Mouse (Mus musculus) lung, postnatal 0 days (tissue): ENCODE measurements around the gene P2rx4. TPM values are rescaled to one million over a fixed set of nuclear protein-coding genes. Genes with fewer than 3 reads are reported as not detected.
A peak's percentile ranks its signal among the peaks of the same experiment; 100 is the strongest.

Experiments
- ATAC-seq: fragments of 200-750 bp; cut with Nextera tagmentation; 2 replicates; pipeline ENCODE4 v1.8.0; 2017; ENCODE audit warnings: moderate library complexity
- DNase-seq: peaks from one replicate; pipeline ENCODE4 v3.0.0-alpha.2; 2016; ENCODE audit warnings: low spot score
- H3K27ac ChIP-seq: fragments of 300-500 bp; sonication (generic); 2 replicates; pipeline ENCODE4 v1.5.1; 2014; ENCODE audit warnings: antibody characterized with exemption, mild to moderate bottlenecking, low read length, mixed read lengths
- H3K27me3 ChIP-seq: fragments of 300-500 bp; sonication (generic); replicated peaks from 2 replicates; pipeline ENCODE4 v1.6.1; 2014; ENCODE audit warnings: low read length, mixed read lengths; ENCODE audit not compliant: insufficient read depth
- H3K36me3 ChIP-seq: fragments of 300-500 bp; sonication (generic); 2 replicates; pipeline ENCODE4 v1.6.1; 2014; ENCODE audit warnings: low read length, mixed read lengths; ENCODE audit not compliant: insufficient read depth
- H3K4me1 ChIP-seq: fragments of 300-500 bp; sonication (generic); 2 replicates; pipeline ENCODE4 v1.6.1; 2014; ENCODE audit warnings: antibody characterized with exemption, low read depth, low read length, mixed read lengths; ENCODE audit not compliant: insufficient read depth
- H3K4me2 ChIP-seq: fragments of 300-500 bp; sonication (generic); replicated peaks from 2 replicates; pipeline ENCODE4 v1.6.1; 2014; ENCODE audit warnings: low read depth, mild to moderate bottlenecking, low read length, moderate library complexity, mixed read lengths
- H3K4me3 ChIP-seq: fragments of 300-500 bp; sonication (generic); 2 replicates; pipeline ENCODE4 v1.5.1; 2014; ENCODE audit warnings: low read depth, low read length
- H3K9ac ChIP-seq: fragments of 300-500 bp; sonication (generic); replicated peaks from 2 replicates; pipeline ENCODE4 v1.6.1; 2014; ENCODE audit warnings: low read depth, mild to moderate bottlenecking
- H3K9me3 ChIP-seq: fragments of 300-500 bp; sonication (generic); 2 replicates; pipeline ENCODE4 v1.6.1; 2016; ENCODE audit warnings: low read length, mixed read lengths
- CTCF ChIP-seq: IDR thresholded peaks from 2 replicates; pipeline ENCODE4 v1.5.1; 2016; ENCODE audit warnings: antibody characterized with exemption, mild to moderate bottlenecking
- EP300 ChIP-seq: IDR thresholded peaks from 2 replicates; pipeline ENCODE4 v1.6.1; 2016; ENCODE audit warnings: antibody characterized with exemption, mild to moderate bottlenecking, control low read depth
- WGBS: fragments of 180-500 bp; shearing (Covaris S2); extraction: QIAGEN DNeasy Blood & Tissue Kit; methylation state at CpG from one replicate; pipeline ENCODE4 v1.1.7; 2014; 5-methylcytosine and 5-hydroxymethylcytosine counted together
- polyA plus RNA-seq: library from polyadenylated mRNA; unstranded; fragments of >200 nt; fragmentation: Nextera tagmentation; extraction: Ambion mirVana; gene quantifications from 2 replicates; pipeline ENCODE4 v1.2.1, GENCODE M21; 2015

P2rx4 gene
- polyA plus RNA-seq, 1 experiment from 2014 or later = 57.8 TPM

- Histone ChIP-seq H3K9me3 (no peaks in the 10 kb centered on the region), H3K4me3 (no peak overlapping the region), H3K9ac (no peak overlapping the region), H3K27me3 (no peaks in the 10 kb centered on the region), H3K4me1 (no peaks in the 10 kb centered on the region), H3K4me2 (no peak overlapping the region), H3K27ac (no peak overlapping the region), H3K36me3 (no peaks in the 10 kb centered on the region)
- TF ChIP-seq EP300 (no peak), CTCF (no peak)
- 51% methylated on average over 6 of the region's 6 CpGs for WGBS
- ATAC-seq = no peak
- no peak for DNase-seq
These were observed 16.9 kb upstream of the P2rx4 start for GRCm38 (mm10) chr5:122690486-122690885.

DNA sequence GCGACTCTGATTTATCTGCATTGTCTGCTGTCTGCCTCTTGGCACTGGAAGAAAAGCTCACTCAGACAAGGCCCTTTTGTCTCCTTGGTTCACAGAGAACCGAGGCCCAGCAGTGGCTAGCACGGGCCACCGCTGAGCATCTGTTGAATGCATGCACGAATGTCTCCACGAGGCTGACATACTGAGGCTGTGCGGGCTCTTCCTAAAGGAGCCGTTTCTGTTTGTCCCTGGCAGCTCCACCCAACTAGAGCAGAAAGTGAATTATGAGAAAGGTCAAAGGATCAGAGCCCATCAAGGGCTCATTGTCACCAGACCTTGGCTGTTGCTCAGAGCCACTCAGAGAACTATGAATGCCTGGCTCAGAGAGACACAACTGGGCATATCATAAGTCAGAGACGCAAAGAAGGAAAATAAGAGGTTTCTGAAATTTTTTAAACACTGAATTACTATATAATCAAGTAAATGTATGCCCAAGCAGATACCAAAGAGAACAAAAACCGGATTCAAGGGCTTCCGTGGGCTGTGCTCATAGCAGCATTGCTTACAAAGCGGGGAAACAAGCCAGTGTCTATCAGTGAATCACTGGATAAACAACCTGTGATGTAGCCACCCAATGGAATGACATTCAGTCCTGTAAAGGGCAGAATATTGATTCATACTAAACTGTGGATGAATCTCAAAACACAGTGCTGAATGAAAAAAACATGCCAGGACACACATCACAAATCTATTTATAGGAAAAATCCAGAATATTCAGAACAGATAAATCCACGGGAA lies 13.7 kb upstream of the P2rx4 start:
- Histone ChIP-seq H3K4me2 (no peak overlapping the region), H3K9me3 (no peaks in the 10 kb centered on the region), H3K27ac (peak overlapping the region; percentile 60), H3K4me3 (no peak overlapping the region), H3K4me1 (no peaks in the 10 kb centered on the region), H3K36me3 (no peaks in the 10 kb centered on the region), H3K9ac (no peak overlapping the region), H3K27me3 (no peaks in the 10 kb centered on the region)
- WGBS = 33% methylated on average over 13 of the region's 13 CpGs
- peak; percentile 32 for DNase-seq
- TF ChIP-seq CTCF (no peak), EP300 (peak; percentile 44)
- ATAC-seq = peak; percentile 77

DNA sequence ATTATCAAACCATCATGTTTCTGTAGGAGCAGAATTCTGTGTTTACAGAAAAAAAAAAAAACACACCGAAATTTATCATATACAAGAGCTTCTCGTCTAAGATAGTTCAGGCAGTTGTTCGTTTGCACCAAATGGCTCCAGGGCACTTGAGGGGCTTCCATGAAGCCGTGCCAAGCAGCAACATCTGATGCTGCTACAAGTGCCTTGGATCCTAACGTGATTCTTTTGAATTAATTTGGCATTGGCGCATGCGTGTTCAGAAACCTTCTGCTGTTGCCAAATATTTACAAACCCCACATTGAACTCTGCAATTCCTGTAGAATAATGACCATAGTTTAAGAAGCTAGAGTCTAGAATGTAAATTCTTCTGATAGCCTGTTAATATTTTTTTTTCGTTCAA lies 11.8 kb upstream of the P2rx4 start:
- Histone ChIP-seq H3K4me1 (peaks cover 2% of the 10 kb centered on the region; the same call in 1 of the 2 replicates), H3K9me3 (no peaks in the 10 kb centered on the region), H3K9ac (no peak overlapping the region), H3K4me3 (no peak overlapping the region), H3K27ac (no peak overlapping the region), H3K4me2 (no peak overlapping the region), H3K27me3 (no peaks in the 10 kb centered on the region), H3K36me3 (no peaks in the 10 kb centered on the region)
- DNase-seq = peak; percentile 20
- TF ChIP-seq CTCF (no peak), EP300 (no peak)
- 57% methylated on average over 8 of the region's 8 CpGs for WGBS
- ATAC-seq = no peak

GRCm38 (mm10) chr5:122698041-122698700 lies 9.2 kb upstream of the P2rx4 start:
- H3K27me3 ChIP-seq = no peaks in the 10 kb centered on the region
- no peak overlapping the region for H3K27ac ChIP-seq
- H3K9ac ChIP-seq = no peak overlapping the region
- H3K9me3 ChIP-seq = no peaks in the 10 kb centered on the region
- no peak overlapping the region for H3K4me3 ChIP-seq
- H3K4me1 ChIP-seq = peaks cover 5% of the 10 kb centered on the region; the same call in 1 of the 2 replicates
- H3K4me2 ChIP-seq = no peak overlapping the region
- ATAC-seq (peak; percentile 37; the same call in 1 of the 2 replicates), DNase-seq (peak; percentile 22)
- no peaks in the 10 kb centered on the region for H3K36me3 ChIP-seq
- 63% methylated on average over 10 of the region's 10 CpGs for WGBS
- TF ChIP-seq EP300 = no peak
- no peak for TF ChIP-seq CTCF

DNA sequence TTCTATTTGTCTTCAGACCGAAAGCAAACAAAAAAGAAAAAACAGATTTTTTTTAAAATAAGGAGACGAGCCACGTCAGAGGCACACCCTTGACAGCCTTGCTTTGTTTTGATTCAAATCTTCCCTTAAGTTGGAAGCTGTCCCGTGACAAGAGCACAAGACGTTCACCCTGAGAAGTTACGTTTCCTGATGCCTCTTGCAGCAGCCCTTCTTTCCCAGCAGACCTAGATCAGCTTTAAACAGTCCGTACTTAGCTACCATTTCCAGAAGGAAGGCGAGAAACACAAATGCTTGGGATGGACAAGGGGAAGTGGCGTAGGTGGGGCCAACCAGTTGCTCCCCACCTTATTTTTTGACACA lies 8.7 kb upstream of the P2rx4 start:
- Histone ChIP-seq H3K9ac (no peak overlapping the region), H3K27ac (no peak overlapping the region), H3K9me3 (no peaks in the 10 kb centered on the region), H3K4me3 (no peak overlapping the region), H3K4me2 (no peak overlapping the region), H3K4me1 (peaks cover 5% of the 10 kb centered on the region; the same call in 1 of the 2 replicates), H3K36me3 (no peaks in the 10 kb centered on the region), H3K27me3 (no peaks in the 10 kb centered on the region)
- 41% methylated on average over 9 of the region's 9 CpGs for WGBS
- no peak for TF ChIP-seq CTCF
- no peak for TF ChIP-seq EP300
- peak; percentile 31 for DNase-seq
- ATAC-seq = peak; percentile 21; the same call in 1 of the 2 replicates

DNA sequence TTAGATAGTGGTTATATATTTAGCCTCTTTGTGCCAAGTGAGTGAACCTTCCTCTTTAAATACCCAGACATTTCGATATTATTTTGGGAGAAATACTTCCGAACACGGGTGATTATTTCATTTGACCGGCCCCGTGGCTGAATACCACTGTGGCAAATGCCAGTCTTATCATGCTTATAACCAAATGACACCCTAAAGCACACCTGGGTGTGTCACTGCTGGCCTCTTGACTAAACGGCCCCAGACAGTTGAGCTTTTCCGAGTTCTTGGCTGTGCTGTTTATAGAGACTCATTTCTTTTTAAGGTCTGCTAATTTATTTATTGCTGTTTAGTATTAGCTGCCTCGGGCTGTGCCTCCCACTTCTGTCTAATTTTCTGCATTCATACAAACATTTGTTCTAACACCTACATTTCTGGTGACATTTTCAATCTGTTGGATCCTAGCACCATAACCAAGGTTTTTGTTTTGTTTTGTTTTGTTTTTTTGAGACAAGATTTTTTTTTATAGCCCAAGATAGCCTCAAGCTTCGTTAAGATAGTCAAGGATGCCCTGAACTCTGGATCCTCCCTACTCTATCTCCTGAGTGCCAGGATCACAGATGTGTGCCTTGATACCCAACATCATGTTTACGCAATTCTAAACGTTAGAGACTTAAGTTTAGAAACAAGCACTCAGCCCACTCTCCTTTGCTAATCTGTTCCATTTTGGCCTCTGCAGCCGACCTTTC lies 7.1 kb upstream of the P2rx4 start:
- Histone ChIP-seq H3K27me3 (no peaks in the 10 kb centered on the region), H3K36me3 (no peaks in the 10 kb centered on the region), H3K4me1 (peaks cover 5% of the 10 kb centered on the region; the same call in 1 of the 2 replicates), H3K9me3 (no peaks in the 10 kb centered on the region), H3K9ac (no peak overlapping the region), H3K27ac (no peak overlapping the region), H3K4me3 (no peak overlapping the region), H3K4me2 (no peak overlapping the region)
- TF ChIP-seq EP300 (no peak), CTCF (no peak)
- 49% methylated on average over 12 of the region's 12 CpGs for WGBS
- ATAC-seq (0 out of 2 replicates have a peak, but pooled peaks have one; percentile 8), DNase-seq (no peak)
